Mouse (Mus musculus) kidney, adult 2 months (tissue): ENCODE data around the gene Krtap28-13.

ENCODE experiments used
- CTCF ChIP-seq: fragments of 200-500 bp; conservative IDR thresholded peaks from 2 replicates; pipeline ENCODE4 v1.5.1; 2011; ENCODE audit warnings: low read depth, mild to moderate bottlenecking, control low read depth, low read length, moderate library complexity, mixed read lengths; ENCODE audit not compliant: insufficient read depth, insufficient read length
- POLR2A ChIP-seq: fragments of 200-500 bp; IDR thresholded peaks from one replicate; pipeline ENCODE4 v1.6.1; 2011; ENCODE audit warnings: low read depth, low read length, control low read depth

DNA sequence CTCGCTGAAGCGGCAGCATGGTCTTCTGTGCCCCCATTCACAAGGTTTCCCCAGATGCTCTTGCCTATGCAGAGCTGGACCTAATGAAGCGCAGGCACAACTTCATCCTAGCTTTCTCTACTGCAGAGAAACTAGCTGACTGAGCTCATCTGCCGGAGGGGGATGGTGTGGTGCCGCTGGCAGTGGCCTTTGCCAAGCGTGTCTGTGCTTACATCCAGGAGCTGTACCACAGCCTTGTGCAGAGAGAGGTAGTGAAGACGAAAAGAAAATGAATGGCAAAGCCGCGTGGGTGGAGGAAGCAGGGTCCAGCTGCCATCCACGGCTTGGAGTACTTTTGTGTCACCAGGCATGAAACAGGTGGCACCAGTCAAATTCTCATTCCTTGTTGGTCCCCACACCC lies 6.5 kb downstream of the Krtap28-13 start:
- TF ChIP-seq POLR2A (no peak), CTCF (no peak)
